Mouse (Mus musculus) layer of hippocampus, adult 9-10 months (tissue): ENCODE data around the gene Gp1ba.

Experiments
- DNase-seq: peaks from one replicate; pipeline ENCODE4 v3.0.0; 2022; ENCODE audit warnings: low spot score

Gp1ba gene

DNA sequence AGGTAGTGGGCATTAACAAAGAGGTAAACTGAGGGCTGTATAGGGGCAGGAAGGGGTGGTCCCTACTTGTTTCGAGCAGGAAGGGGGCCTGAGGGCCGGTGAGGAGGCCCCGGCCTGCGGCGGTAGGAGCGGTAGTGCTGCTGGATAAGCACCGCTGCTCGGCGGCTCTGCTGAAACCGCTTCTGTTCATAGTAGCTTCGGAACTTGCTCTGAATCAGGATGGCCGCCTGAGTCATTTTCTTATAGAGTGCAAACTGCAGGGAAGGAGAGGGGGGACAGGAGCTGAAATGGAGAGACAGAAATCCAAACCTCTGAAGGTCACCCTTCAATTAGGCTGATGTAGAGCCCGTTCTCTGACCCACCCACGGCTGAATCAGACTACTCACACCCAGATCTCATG lies 31.6 kb downstream of the Gp1ba start:
- no peak for DNase-seq

DNA sequence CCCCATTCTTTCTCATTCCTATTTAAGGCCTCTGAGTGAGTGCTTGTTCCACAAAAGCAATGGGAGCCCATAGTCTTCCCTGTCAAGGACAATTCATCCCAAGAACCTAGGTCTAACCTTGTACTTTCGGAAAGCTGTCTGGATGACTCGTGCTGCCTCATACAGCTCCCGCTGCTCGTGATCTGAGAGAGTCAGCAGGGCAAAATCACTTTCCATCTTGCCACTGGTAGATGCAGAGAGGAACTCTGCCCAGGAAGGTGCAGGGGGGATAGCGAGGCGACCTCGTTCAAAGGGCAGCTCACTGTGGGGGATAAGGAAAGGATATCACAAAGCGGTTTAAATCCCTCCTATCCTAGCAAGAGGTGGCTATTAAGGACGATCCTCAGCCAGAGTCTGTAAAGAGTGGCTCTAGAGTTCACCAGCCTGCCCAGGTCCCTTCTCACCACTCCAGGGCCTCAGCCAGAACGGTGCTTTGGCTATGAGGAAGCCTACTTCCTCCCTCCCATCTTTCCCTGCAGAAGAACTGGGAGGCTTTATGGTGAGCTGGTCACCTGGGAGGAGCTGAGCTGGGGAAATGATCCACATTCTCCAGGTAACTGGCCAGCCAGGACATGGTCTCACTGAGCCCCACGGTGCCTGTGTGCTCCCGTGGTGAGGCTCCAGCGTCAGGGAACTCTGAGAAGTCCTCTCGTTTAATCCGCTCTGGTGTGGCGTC lies 32.6 kb downstream of the Gp1ba start:
- DNase-seq = no peak

DNA sequence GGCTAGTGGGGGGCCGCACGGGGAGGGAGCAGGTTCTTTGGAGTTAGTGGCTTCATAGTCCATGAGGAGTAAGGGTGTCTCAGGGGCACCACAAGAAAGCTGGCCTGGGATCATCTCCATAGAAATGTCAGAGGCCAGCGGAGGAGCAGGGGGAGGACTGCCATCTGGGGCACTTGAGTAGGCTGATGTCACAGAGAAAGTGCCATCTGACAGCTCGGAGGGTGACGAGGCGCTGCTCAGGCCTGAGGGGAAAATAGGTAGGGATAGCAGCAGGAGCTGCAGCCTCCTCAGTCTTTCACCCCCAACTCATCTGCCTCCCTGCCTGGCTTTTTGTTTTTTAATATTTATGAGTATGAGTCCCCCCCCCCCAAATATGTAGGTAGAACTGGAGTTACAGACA lies 35.1 kb downstream of the Gp1ba start:
- no peak for DNase-seq

DNA sequence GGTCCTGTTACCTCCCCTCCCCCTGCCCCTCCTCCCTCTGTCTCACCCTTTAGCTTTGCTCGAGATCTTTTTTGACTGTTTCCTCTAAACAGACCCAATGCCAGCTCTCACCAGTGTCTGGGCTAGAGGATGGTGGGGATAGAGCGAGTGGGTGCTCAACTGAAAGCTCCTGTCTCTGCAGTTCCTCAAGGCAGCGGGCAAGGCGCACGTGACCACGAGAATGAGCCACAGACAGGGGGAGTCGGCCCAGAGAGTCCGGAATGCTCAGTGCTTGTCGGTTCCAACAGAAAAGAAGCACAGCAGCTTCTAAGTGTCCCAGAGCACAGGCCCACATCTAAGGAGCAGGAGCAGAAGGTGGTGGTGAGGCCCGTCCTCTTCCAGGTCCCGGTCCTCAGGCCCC lies 35.6 kb downstream of the Gp1ba start:
- DNase-seq = no peak

DNA sequence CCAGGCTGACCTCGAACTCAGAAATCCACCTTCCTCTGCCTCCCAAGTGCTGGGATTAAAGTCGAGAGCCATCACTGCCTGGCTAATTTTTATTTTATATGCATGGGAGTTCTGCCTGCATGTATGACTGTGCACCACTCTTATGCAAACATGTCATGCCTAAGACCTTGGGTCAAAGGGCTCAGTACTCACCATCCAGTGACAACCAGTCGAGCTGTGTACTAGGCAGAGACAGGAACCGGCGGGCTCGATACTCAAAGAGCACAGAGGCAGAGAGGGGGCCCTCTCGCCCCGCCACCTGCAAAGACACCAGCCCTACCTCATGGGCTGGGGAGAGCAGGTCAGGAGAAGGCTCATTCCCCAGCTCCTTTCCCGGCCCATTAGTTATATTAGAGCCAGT lies 39.2 kb downstream of the Gp1ba start:
- DNase-seq = no peak

DNA sequence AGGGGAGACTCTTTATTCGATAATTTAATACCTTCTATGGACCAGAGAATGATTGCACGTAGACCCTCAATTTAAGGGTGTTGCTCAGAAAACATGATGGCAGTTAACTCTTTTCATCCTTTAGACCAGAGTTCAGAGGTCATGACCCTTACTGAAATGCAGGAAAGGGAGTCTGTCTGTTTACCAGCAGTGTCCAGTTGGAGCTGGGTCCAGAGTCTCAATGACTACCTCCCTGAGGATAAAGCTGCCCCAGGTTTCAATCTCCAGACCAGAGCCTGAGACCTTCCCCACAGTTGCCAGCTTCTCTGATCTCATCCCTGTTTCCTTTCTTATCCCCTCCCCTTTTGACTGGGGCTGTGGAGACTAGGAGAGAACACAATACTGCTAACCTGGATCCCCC lies 39.7 kb downstream of the Gp1ba start:
- no peak for DNase-seq

DNA sequence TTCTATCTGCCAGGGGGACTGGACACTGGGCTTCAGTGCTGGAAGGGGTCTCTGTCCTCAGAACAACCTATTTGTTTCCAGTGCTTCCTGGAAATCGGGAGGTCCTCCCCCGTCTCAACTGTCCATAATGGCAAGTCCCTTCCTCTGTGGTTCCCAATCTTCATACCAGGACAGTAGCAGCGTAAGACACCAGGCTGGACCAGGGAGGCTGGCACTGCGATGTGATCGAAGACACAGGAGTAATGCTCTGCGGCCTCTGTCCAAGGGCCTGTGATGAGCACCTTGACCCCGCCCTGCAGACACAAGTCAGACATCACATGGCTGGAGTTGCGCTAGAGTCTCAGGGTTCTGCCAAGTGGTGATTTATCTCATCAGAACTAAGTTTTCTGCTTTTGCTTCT lies 40.4 kb downstream of the Gp1ba start:
- DNase-seq = no peak

DNA sequence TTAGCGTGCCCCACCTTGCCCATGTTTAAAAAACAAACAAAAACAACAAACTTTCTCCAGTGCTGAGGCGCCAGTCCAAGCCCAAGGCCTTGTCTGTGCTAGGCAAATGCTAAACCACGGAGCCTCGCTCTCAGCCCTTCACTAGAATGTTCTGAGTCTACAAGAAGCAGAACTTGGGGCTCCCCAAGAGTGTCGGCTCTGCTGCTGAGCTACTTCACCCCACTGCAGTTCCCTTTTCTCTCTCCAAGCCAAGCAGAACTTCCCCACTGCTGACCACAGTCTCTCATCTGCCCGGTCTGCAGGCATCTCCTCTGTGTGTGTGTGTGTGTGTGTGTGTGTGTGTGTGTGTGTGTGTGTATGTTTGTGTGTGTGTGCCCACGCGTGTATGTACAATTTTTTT lies 41.0 kb downstream of the Gp1ba start:
- DNase-seq = no peak

DNA sequence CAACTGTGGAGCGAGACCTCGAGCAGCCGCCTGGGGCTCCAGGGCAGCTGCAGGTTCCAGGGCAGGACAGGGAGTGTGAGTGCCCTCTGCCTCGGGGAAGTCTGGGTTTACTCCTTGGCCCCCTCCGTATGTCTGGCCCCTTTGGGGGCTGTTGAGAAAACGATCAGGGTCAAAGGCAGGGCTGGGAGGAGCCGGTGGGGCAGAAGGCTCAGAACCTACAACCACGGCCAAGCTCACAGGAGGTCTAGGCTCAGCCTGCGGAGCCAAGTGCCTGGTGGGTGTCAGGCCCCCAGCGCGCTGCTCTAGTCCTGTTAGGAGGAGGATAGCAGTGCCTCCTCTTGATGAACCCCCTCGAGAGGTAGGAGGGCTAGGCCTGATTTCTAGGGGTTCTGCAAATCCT lies 42.2 kb downstream of the Gp1ba start:
- no peak for DNase-seq

DNA sequence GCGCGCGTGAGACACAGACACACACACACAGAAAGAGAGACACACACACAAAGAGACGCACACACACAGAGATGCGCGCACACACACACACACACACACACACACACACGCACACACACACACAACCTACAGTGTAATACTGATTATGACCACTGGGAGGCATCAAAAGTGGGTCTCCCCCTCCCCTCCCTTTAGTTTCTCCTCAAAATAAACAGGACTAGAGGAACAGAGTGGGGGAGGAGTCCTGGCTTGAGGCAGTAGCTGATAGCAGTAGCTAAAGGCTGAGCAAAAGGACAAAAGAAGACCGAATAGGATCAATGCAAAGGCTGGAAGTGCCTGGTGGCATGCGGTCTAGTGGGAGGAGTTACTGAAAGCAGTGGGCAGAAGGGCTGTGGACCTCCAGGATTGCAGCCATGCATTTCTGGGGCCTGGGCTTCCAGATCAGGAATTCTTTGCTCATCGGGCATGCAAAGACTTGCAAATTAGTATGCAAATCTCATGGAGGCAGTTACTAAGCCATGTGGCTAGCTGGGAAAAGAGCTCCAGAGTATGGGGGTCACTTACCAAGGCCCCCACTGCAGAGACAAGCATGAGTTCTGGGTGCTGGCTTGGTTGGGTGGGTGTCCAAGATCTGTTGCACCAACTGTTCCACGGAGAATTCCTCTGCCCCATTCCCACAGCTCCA lies 43.1 kb downstream of the Gp1ba start:
- no peak for DNase-seq

DNA sequence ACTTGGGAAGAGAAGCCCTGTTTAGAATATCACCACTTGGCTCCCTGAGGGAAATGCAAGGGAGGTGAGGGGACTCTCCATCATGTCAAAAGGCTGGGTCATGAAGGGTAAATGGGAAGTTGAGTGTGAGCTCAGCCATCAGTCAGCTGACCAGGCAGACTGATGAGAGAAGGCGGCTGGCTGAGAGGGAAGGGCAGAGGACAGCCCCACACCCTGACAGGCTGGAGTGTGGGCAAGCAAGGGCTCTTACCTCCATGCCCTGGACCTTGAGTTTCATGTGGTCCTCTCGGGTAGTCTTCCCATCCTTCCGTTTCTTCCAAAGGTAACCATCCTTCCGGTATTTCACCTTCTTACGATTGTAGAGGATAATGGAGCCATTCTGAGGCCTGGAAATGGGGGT lies 44.7 kb downstream of the Gp1ba start:
- no peak for DNase-seq

DNA sequence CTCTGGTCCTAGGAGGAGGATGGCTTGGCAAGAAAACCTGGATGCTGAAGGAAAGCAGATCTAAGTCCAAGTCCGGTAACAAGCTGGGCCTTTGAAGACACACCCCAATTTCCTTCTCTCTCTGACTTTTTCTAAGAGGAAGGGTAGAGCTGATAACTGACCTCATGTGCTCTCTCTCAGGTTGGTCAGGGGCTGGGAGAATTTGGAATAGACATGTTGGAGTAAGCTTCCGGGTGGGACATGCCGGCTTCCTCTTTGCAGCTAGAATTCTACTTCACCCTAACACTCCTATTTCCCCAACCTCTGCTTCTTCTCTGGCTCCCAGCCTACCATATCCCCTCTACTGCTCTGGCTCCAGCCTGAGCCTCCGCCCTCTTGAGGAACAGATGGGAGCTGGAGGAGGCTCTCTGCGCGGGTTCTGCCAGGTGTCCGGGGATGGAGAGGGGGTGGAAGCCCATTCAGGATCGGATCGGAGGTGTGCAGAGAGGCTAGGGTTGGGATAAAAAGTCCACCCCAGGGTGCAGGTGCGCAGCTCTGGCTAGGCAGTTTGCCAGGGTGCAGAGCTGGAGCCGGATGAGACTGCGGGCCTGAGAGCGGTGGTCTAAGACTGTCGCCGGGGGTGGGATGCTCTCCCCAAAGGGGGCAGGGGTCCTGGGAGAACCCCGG lies 48.1 kb downstream of the Gp1ba start:
- DNase-seq = no peak

DNA sequence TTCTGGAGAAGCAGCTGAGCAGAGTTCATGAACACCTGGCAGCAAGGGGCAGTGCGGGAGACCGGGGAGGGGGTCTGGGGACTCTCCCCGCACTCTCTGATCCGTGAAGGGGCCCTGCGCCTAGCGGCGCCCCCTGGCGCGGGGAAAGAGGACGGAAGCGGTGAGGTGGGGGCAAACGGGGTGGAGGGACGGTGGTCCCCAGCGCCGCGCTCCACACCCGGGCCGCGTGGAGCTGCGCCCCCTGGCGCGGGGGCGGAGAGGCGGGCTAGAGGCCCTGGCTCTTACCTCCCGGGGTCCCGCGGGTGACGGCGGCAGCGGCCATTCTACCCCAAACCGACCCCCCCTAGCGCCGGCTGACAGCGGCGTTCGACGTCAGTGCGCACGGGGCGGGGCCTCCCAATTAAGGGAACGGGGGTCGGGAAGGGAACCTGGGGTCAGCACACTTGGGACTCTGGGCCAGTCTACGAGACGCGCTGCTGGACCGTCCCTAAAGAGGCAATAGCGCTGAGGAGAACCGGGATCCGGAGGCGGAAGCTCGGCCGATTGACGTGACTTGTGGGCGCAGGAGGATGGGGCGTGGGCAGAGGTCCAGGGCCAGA lies 48.8 kb downstream of the Gp1ba start, which contains the start of gene Camta2:
Camta2 (minus strand) TSS at position 505 of the 599 bp plus-strand sequence.
- DNase-seq = no peak

DNA sequence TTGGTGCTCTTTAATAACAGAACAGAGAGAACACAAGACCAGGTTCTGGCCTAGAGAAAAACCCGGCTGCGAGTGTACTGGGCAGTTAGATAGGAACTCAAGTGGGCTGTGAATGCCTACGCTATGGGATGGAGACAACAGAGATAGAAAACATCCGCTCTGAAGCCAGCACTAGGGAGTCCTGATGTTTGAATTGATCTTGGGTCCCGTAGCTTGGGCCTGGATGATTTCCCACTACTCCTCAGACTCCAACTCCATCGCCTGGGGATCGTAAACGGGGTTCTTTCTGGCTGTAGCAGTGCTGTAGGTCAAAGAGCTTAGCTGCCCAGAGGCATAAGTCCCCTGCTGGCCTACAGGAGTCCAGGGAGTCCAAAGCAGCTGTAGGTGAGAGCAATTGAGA lies 49.5 kb downstream of the Gp1ba start:
- DNase-seq = no peak

DNA sequence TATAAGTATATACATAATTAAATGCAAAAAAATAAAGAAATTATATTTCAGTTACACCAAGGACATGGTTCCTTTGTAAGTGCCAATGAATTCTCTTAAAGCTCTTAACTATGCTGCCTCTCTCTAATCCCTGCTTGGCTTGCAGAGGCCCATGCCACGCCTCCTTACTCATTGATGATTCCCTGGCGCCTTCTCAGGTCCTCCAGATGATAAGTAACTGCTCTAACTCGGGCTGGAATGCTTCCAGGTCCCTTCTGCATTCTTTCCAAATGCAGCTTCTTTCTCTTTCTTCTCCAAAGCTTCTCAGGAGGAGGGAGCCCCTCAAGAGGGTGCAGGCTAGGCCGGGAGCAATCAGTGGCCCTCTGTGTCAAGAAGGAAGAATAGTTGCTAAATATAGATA lies 50.7 kb downstream of the Gp1ba start:
- DNase-seq = no peak
